Mouse (Mus musculus): ENCODE results near the gene Hist1h4c. TPM values are rescaled to one million over a fixed set of nuclear protein-coding genes. Genes with fewer than 3 reads are reported as not detected.

Hist1h4c gene
- polyA plus RNA-seq (2012; rRNA removed): 5.9 TPM in 2 replicates

GRCm38 (mm10) chr13:23698300-23698693, at the start of gene Hist1h4c:
Gene Hist1h4c (minus strand): TSS chr13:23698454.

GRCm38 (mm10) chr13:23746201-23747080, 48.2 kb upstream of the Hist1h4c start, which contains the start of gene Hist1h2bb:
Gene Hist1h2bb (plus strand): TSS chr13:23746734.

GRCm38 (mm10) chr13:23745381-23746161, 47.3 kb upstream of the Hist1h4c start, which contains the start of gene Hist1h3c:
Gene Hist1h3c (minus strand): TSS chr13:23745602.

GRCm38 (mm10) chr13:23738677-23739068, 40.4 kb upstream of the Hist1h4c start, which contains the start of gene Hist1h1c:
Gene Hist1h1c (plus strand): TSS chr13:23738808.

GRCm38 (mm10) chr13:23710374-23711089, 12.3 kb upstream of the Hist1h4c start, which contains the start of gene Hfe:
Gene Hfe (minus strand): TSS chr13:23710854.

GRCm38 (mm10) chr13:23695514-23695913, 2.7 kb downstream of the Hist1h4c start, which contains the start of gene Hist1h1t:
Gene Hist1h1t (plus strand): TSS chr13:23695814.

GRCm38 (mm10) chr13:23683755-23684281, 14.4 kb downstream of the Hist1h4c start, which contains the start of the genes Hist1h2ac and Hist1h2bc:
Gene Hist1h2ac (minus strand): TSS chr13:23683948.
Gene Hist1h2bc (plus strand): TSS chr13:23684199.

Other genes starting within 250 kb of the Hist1h4c start
- gene Btn1a1, start 232.6 kb downstream of the Hist1h4c start, polyA plus RNA-seq (2012; rRNA removed): 1.8 and 2.0 TPM in 2 replicates
- not detected in 2 replicates for gene Btn2a2, start 209.6 kb downstream of the Hist1h4c start, polyA plus RNA-seq (2012; rRNA removed)
- 20.0 and 22.7 TPM in 2 replicates for gene Hist1h4h, start 167.4 kb downstream of the Hist1h4c start, polyA plus RNA-seq (2012; rRNA removed)
- gene Hist1h2af, start 164.5 kb downstream of the Hist1h4c start, polyA plus RNA-seq (2012; rRNA removed): 254 and 365 TPM in 2 replicates
- gene Hist1h3g, start 163.0 kb downstream of the Hist1h4c start, polyA plus RNA-seq (2012; rRNA removed): 40.7 and 47.0 TPM in 2 replicates
- 6.3 and 6.5 TPM in 2 replicates for gene Hist1h2bh, start 155.1 kb downstream of the Hist1h4c start, polyA plus RNA-seq (2012; rRNA removed)
- 4.4 and 4.5 TPM in 2 replicates for gene Hist1h3f, start 154.4 kb downstream of the Hist1h4c start, polyA plus RNA-seq (2012; rRNA removed)
- 19.0 and 21.1 TPM in 2 replicates for gene Hist1h4f, start 146.8 kb downstream of the Hist1h4c start, polyA plus RNA-seq (2012; rRNA removed)
- gene Hist1h1d, start 145.2 kb downstream of the Hist1h4c start, polyA plus RNA-seq (2012; rRNA removed): 0.66 and 0.96 TPM in 2 replicates
- gene Hist1h3e, start 136.1 kb downstream of the Hist1h4c start, polyA plus RNA-seq (2012; rRNA removed): 24.2 and 24.8 TPM in 2 replicates
- gene Hist1h2ae, start 127.2 kb downstream of the Hist1h4c start, polyA plus RNA-seq (2012; rRNA removed): 11.7 and 13.2 TPM in 2 replicates
- 35.1 and 41.0 TPM in 2 replicates for gene Hist1h2bg, start 127.1 kb downstream of the Hist1h4c start, polyA plus RNA-seq (2012; rRNA removed)
- 12.1 and 12.6 TPM in 2 replicates for gene Hist1h2bf, start 124.3 kb downstream of the Hist1h4c start, polyA plus RNA-seq (2012; rRNA removed)
- gene Hist1h2ad, start 124.1 kb downstream of the Hist1h4c start, polyA plus RNA-seq (2012; rRNA removed): 8.7 and 8.8 TPM in 2 replicates
- gene Hist1h3d, start 122.7 kb downstream of the Hist1h4c start, polyA plus RNA-seq (2012; rRNA removed): 19.8 and 22.5 TPM in 2 replicates
- 7.9 and 8.2 TPM in 2 replicates for gene Hist1h4d, start 116.9 kb downstream of the Hist1h4c start, polyA plus RNA-seq (2012; rRNA removed)
- gene Hist1h2be, start 77.3 kb downstream of the Hist1h4c start, polyA plus RNA-seq (2012; rRNA removed): 2.9 and 3.1 TPM in 2 replicates
- 7.8 and 10.5 TPM in 2 replicates for gene Hist1h1e, start 75.9 kb downstream of the Hist1h4c start, polyA plus RNA-seq (2012; rRNA removed)
- 1.2 and 1.3 TPM in 2 replicates for gene Hist1h2ac, start 14.5 kb downstream of the Hist1h4c start, polyA plus RNA-seq (2012; rRNA removed)
- 75.9 and 78.5 TPM in 2 replicates for gene Hist1h2bc, start 14.3 kb downstream of the Hist1h4c start, polyA plus RNA-seq (2012; rRNA removed)
- gene Hist1h1t, start 2.6 kb downstream of the Hist1h4c start, polyA plus RNA-seq (2012; rRNA removed): 0.13 TPM in 1 of 2 replicates, not detected in the other
- 2.5 and 4.1 TPM in 2 replicates for gene Hfe, start 12.4 kb upstream of the Hist1h4c start, polyA plus RNA-seq (2012; rRNA removed)
- 41.5 and 49.3 TPM in 2 replicates for gene Hist1h1c, start 40.4 kb upstream of the Hist1h4c start, polyA plus RNA-seq (2012; rRNA removed)
- gene Hist1h3c, start 47.1 kb upstream of the Hist1h4c start, polyA plus RNA-seq (2012; rRNA removed): 38.4 and 43.0 TPM in 2 replicates
- gene Hist1h2bb, start 48.3 kb upstream of the Hist1h4c start, polyA plus RNA-seq (2012; rRNA removed): 15.4 and 18.8 TPM in 2 replicates
- 38.0 and 42.8 TPM in 2 replicates for gene Hist1h2ab, start 52.7 kb upstream of the Hist1h4c start, polyA plus RNA-seq (2012; rRNA removed)
- 36.3 and 37.0 TPM in 2 replicates for gene Hist1h3b, start 53.8 kb upstream of the Hist1h4c start, polyA plus RNA-seq (2012; rRNA removed)
- 20.1 and 25.1 TPM in 2 replicates for gene Hist1h4b, start 58.6 kb upstream of the Hist1h4c start, polyA plus RNA-seq (2012; rRNA removed)
- gene Hist1h4a, start 62.8 kb upstream of the Hist1h4c start, polyA plus RNA-seq (2012; rRNA removed): 10.7 and 12.1 TPM in 2 replicates
- 32.0 and 44.7 TPM in 2 replicates for gene Hist1h3a, start 63.9 kb upstream of the Hist1h4c start, polyA plus RNA-seq (2012; rRNA removed)
- gene Hist1h1a, start 65.2 kb upstream of the Hist1h4c start, polyA plus RNA-seq (2012; rRNA removed): 13.8 and 15.6 TPM in 2 replicates
- 0.01 and 0.02 TPM in 2 replicates for gene Trim38, start 71.5 kb upstream of the Hist1h4c start, polyA plus RNA-seq (2012; rRNA removed)
- gene Slc17a2, start 108.5 kb upstream of the Hist1h4c start, polyA plus RNA-seq (2012; rRNA removed): 0.92 and 1.1 TPM in 2 replicates
- gene Slc17a3, start 141.0 kb upstream of the Hist1h4c start, polyA plus RNA-seq (2012; rRNA removed): 2.9 and 3.4 TPM in 2 replicates
- 0.07 and 0.14 TPM in 2 replicates for gene Slc17a1, start 169.3 kb upstream of the Hist1h4c start, polyA plus RNA-seq (2012; rRNA removed)
- gene Slc17a4, start 216.6 kb upstream of the Hist1h4c start, polyA plus RNA-seq (2012; rRNA removed): 0.03 and 0.05 TPM in 2 replicates
- gene Hist1h2ba, start 235.7 kb upstream of the Hist1h4c start, polyA plus RNA-seq (2012; rRNA removed): not detected in 2 replicates
- not detected in 2 replicates for gene Hist1h2aa, start 236.0 kb upstream of the Hist1h4c start, polyA plus RNA-seq (2012; rRNA removed)